Mouse (Mus musculus): ENCODE data around the gene Hax1.

DNA sequence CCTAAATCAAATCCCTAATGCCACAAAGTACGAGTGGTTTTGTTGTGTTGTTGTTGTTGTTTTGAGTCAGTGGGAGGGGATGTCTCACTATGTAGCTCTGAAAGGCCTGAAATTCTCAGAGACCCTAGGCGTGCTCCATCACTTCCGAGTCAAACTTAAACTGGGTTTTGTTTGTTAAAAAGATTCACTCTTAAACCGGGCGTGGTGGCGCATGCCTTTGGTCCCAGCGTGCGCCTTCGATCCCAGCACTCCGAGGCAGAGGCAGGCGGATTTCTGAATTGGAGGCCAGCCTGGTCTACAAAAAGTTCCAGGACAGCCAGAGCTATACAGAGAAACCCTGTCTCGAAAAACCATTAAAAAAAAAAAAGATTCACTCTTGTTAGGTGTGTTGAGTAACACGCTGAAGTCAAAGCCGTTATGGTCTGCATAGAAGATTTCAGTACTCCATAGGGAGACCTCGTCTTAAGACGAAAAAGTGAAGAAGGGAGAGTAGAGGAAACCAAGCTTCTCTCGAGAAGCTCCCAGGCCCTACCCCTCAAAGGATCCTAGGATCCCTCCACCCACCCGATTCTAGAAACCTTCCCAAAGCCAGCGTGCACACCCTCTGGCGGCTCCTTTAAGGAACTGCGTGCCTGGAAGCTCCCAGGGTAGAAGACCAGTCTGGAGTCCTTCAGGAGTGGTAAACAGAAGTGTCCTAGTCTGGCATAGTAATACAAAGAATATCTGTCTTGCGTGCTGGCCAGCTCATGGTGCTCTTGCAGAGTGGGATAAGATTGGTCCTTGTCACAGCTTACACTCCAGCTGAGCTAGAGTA, 34.4 kb downstream of the Hax1 start:
- TF ChIP-seq CTCF (IDR thresholded peaks at IDR 0.05; ENCODE audit: borderline replicate concordance, extremely low read depth, insufficient read depth, insufficient read length), result peak; percentile 86
- no peak for TF ChIP-seq POLR2A (IDR thresholded peaks at IDR 0.05; ENCODE audit: borderline replicate concordance, extremely low read depth, insufficient read depth, insufficient read length, poor library complexity, severe bottlenecking)
